Mouse (Mus musculus) midbrain, embryonic 11.5 days (tissue): ENCODE data around the gene Pgm5. TPM values are rescaled to one million over a fixed set of nuclear protein-coding genes. Genes with fewer than 3 reads are reported as not detected.
"Not testable (repeated sequence)": the region's sequence is repeated elsewhere in the genome, so short reads cannot be mapped to it uniquely, and the experiment has no call there.

Experiments
- ATAC-seq: fragments of 200-750 bp; cut with Nextera tagmentation; 2 replicates; pipeline ENCODE4 v1.8.0; 2017; ENCODE audit warnings: moderate TSS enrichment, moderate library complexity; ENCODE audit not compliant: low FRiP score
- DNase-seq: peaks from one replicate; pipeline ENCODE4 v3.0.0; 2015; ENCODE audit warnings: low spot score; ENCODE audit errors: missing footprints
- H3K27ac ChIP-seq: fragments of 300-500 bp; sonication (generic); 2 replicates; pipeline ENCODE4 v1.5.1; 2014; ENCODE audit warnings: low read depth, low read length
- H3K27me3 ChIP-seq: fragments of 300-500 bp; sonication (generic); 2 replicates; pipeline ENCODE4 v1.6.1; 2014; ENCODE audit warnings: mild to moderate bottlenecking, low read length, moderate library complexity, mixed read lengths; ENCODE audit not compliant: control insufficient read depth, insufficient read depth
- H3K36me3 ChIP-seq: fragments of 300-500 bp; sonication (generic); 2 replicates; pipeline ENCODE4 v1.6.1; 2014; ENCODE audit warnings: mild to moderate bottlenecking, low read length, moderate library complexity, mixed read lengths; ENCODE audit not compliant: control insufficient read depth, insufficient read depth
- H3K4me1 ChIP-seq: fragments of 300-500 bp; sonication (generic); 2 replicates; pipeline ENCODE4 v1.6.1; 2014; ENCODE audit warnings: low read length; ENCODE audit not compliant: control insufficient read depth, insufficient read depth
- H3K4me2 ChIP-seq: fragments of 300-500 bp; sonication (generic); 2 replicates; pipeline ENCODE4 v1.6.1; 2014; ENCODE audit warnings: mild to moderate bottlenecking, moderate library complexity
- H3K4me3 ChIP-seq: fragments of 300-500 bp; sonication (generic); 2 replicates; pipeline ENCODE4 v1.5.1; 2014; ENCODE audit warnings: low read depth, low read length
- H3K9ac ChIP-seq: fragments of 300-500 bp; sonication (generic); 2 replicates; pipeline ENCODE4 v1.6.1; 2014; ENCODE audit warnings: low read length
- H3K9me3 ChIP-seq: fragments of 300-500 bp; sonication (generic); 2 replicates; pipeline ENCODE4 v1.6.1; 2016; ENCODE audit warnings: low read length; ENCODE audit not compliant: control insufficient read depth
- WGBS: fragments of 180-500 bp; shearing (Covaris S2); extraction: QIAGEN DNeasy Blood & Tissue Kit; methylation state at CpG from one replicate; pipeline ENCODE4 v1.1.7; 2014; 5-methylcytosine and 5-hydroxymethylcytosine counted together
- polyA plus RNA-seq: library from polyadenylated mRNA; unstranded; fragments of >200 nt; fragmentation: Nextera tagmentation; extraction: Ambion mirVana; gene quantifications from 2 replicates; pipeline ENCODE4 v1.2.1, GENCODE M21; 2014

Gene Pgm5
- polyA plus RNA-seq, 1 experiment from 2014 or later, result 0.19 TPM

GRCm38 (mm10) chr19:24898737-24899577 is 37.3 kb upstream of the Pgm5 start:
- peak overlapping the region; percentile 79 for H3K4me2 ChIP-seq
- WGBS, result 2% methylated on average over 34 of the region's 34 CpGs
- peaks cover 13% of the 10 kb centered on the region for H3K4me1 ChIP-seq
- no peaks in the 10 kb centered on the region for H3K9me3 ChIP-seq
- peaks cover 53% of the 10 kb centered on the region for H3K27me3 ChIP-seq
- DNase-seq, result peak; percentile 96
- no peak overlapping the region for H3K27ac ChIP-seq
- no peak for ATAC-seq
- peak overlapping the region; percentile 59; the same call in 1 of the 2 replicates for H3K9ac ChIP-seq
- H3K36me3 ChIP-seq, result no peaks in the 10 kb centered on the region
- H3K4me3 ChIP-seq, result peak overlapping the region; percentile 46

- no peak for ATAC-seq
- Histone ChIP-seq H3K36me3 (no peaks in the 10 kb centered on the region), H3K27ac (no peak overlapping the region), H3K4me3 (0 out of 2 replicates have a peak overlapping the region, but pooled peaks have one; percentile 13), H3K27me3 (peaks cover 53% of the 10 kb centered on the region), H3K9me3 (no peaks in the 10 kb centered on the region), H3K4me2 (peak overlapping the region; percentile 31), H3K9ac (no peak overlapping the region), H3K4me1 (peaks cover 13% of the 10 kb centered on the region)
- DNase-seq, result peak; percentile 96
- WGBS, result under 1% methylated on average over 20 of the region's 20 CpGs
Measured at GRCm38 (mm10) chr19:24897896-24898736, 36.5 kb upstream of the Pgm5 start.

GRCm38 (mm10) chr19:24897006-24897895 is 35.6 kb upstream of the Pgm5 start:
- Histone ChIP-seq H3K27ac (no peak overlapping the region), H3K9me3 (no peaks in the 10 kb centered on the region), H3K4me2 (peak overlapping the region; percentile 31), H3K4me1 (peaks cover 13% of the 10 kb centered on the region), H3K27me3 (peaks cover 53% of the 10 kb centered on the region), H3K4me3 (peak overlapping the region; percentile 13; the same call in 1 of the 2 replicates), H3K36me3 (no peaks in the 10 kb centered on the region), H3K9ac (no peak overlapping the region)
- no peak for ATAC-seq
- WGBS, result 2% methylated on average over 57 of the region's 57 CpGs
- DNase-seq, result peak; percentile 97

DNA sequence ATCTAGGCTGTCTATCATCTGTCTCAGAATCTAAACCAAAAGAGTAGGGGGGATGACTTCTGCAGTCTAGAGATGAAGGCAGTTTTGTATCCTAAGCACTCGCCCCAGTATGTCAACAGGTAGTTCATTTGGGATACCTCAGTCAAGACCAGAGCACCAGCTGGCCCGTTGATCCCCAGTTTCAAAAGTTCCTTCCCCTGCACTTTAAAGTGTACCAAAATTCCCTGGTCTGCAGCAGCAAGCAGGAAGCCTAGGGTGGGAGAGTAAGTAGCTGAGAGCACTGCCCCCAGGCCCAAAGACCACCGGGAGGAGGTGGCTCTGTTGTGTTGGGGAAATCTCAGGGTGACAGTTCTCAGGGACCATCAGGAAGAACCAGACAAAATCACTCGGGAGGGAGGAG is 34.9 kb upstream of the Pgm5 start:
- peaks cover 13% of the 10 kb centered on the region for H3K4me1 ChIP-seq
- WGBS, result 29% methylated on average over 4 of the region's 4 CpGs
- H3K9ac ChIP-seq, result no peak overlapping the region
- ATAC-seq, result no peak
- no peaks in the 10 kb centered on the region for H3K36me3 ChIP-seq
- no peak overlapping the region for H3K4me3 ChIP-seq
- no peak overlapping the region for H3K27ac ChIP-seq
- no peak overlapping the region for H3K4me2 ChIP-seq
- peak; percentile 88 for DNase-seq
- H3K9me3 ChIP-seq, result no peaks in the 10 kb centered on the region
- peaks cover 48% of the 10 kb centered on the region for H3K27me3 ChIP-seq

DNA sequence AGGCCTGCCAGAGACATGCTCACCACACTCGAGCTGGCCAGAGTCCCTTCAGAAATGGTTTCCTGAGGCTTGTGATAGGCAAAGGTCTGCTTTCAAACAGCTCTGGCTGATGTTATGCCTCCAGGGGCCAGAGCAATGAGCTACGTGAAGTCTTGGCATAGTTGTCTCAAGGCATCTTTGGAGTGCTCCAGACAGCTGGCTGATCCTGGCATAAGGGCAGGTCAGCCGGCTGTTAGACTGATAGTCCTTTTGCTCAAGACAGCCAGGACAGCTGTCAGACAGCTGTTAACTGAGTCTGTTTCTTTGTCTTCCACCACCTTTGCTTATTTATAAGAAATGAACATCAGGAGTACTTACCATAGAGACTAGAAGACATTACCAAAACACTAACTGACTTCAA is 25.2 kb upstream of the Pgm5 start:
- no peak for DNase-seq
- WGBS, result 90% methylated on average over 3 of the region's 3 CpGs
- no peaks in the 10 kb centered on the region for H3K9me3 ChIP-seq
- H3K4me2 ChIP-seq, result no peak overlapping the region
- no peak for ATAC-seq
- no peak overlapping the region for H3K27ac ChIP-seq
- no peak overlapping the region for H3K9ac ChIP-seq
- H3K4me3 ChIP-seq, result no peak overlapping the region
- H3K36me3 ChIP-seq, result no peaks in the 10 kb centered on the region
- H3K27me3 ChIP-seq, result peaks cover 2% of the 10 kb centered on the region; the same call in 1 of the 2 replicates
- no peaks in the 10 kb centered on the region for H3K4me1 ChIP-seq

GRCm38 (mm10) chr19:24885504-24885903 is 23.8 kb upstream of the Pgm5 start:
- Histone ChIP-seq H3K9me3 (no peaks in the 10 kb centered on the region), H3K27me3 (peaks cover 2% of the 10 kb centered on the region; the same call in 1 of the 2 replicates), H3K27ac (no peak overlapping the region), H3K4me2 (no peak overlapping the region), H3K4me3 (no peak overlapping the region), H3K9ac (no peak overlapping the region), H3K4me1 (peaks cover 3% of the 10 kb centered on the region; the same call in 1 of the 2 replicates), H3K36me3 (no peaks in the 10 kb centered on the region)
- peak; percentile 27; the same call in 1 of the 2 replicates for ATAC-seq
- DNase-seq, result peak; percentile 96
- WGBS, result 17% methylated on average over 5 of the region's 5 CpGs

- no peaks in the 10 kb centered on the region; the same call in 1 of the 2 replicates for H3K9me3 ChIP-seq
- H3K36me3 ChIP-seq, result no peaks in the 10 kb centered on the region
- H3K27me3 ChIP-seq, result peaks cover 2% of the 10 kb centered on the region; the same call in 1 of the 2 replicates
- no peak overlapping the region for H3K4me3 ChIP-seq
- no peak overlapping the region for H3K27ac ChIP-seq
- H3K9ac ChIP-seq, result no peak overlapping the region
- no peak for ATAC-seq
- peaks cover 3% of the 10 kb centered on the region; the same call in 1 of the 2 replicates for H3K4me1 ChIP-seq
- no peak for DNase-seq
- no peak overlapping the region for H3K4me2 ChIP-seq
- WGBS, result 71% methylated on average over 4 of the region's 4 CpGs
Measured at GRCm38 (mm10) chr19:24881237-24881636, 19.6 kb upstream of the Pgm5 start.

- WGBS, result 89% methylated on average over 23 of the region's 26 CpGs
- H3K4me1 ChIP-seq, H3K9me3 ChIP-seq, ATAC-seq, H3K36me3 ChIP-seq, H3K4me2 ChIP-seq, H3K27me3 ChIP-seq, H3K27ac ChIP-seq, H3K4me3 ChIP-seq, DNase-seq, H3K9ac ChIP-seq: not testable (repeated sequence)
Measured at GRCm38 (mm10) chr19:24875129-24875870, 13.6 kb upstream of the Pgm5 start, which contains the start of gene Gm10053. Gm10053 (plus strand) TSS chr19:24875686.
